Mouse (Mus musculus): ENCODE data around the gene Snx25. TPM values are rescaled to one million over a fixed set of nuclear protein-coding genes. Genes with fewer than 3 reads are reported as not detected.

Gene Snx25
- polyA plus RNA-seq, 1 experiment from 2014 or later: 6.3 TPM

GRCm38 (mm10) chr8:46149306-46149705 lies 2.7 kb downstream of the Snx25 start:
- no peaks in the 10 kb centered on the region for H3K4me1 ChIP-seq (replicated peaks; ENCODE audit: insufficient read depth, low read length)
- H3K4me3 ChIP-seq (replicated peaks; ENCODE audit: low read depth, low read length): no peak overlapping the region
- TF ChIP-seq CTCF (IDR thresholded peaks at IDR 0.05; ENCODE audit: low read depth): no peak
- no peak overlapping the region for H3K9ac ChIP-seq (ENCODE audit: low read depth, low read length)
- ATAC-seq (replicated peaks; ENCODE audit: low FRiP score, low read depth) (no peak), DNase-seq (ENCODE audit: low spot score) (no peak)
- no peaks in the 10 kb centered on the region for H3K27me3 ChIP-seq (ENCODE audit: insufficient read depth, low read length)
- WGBS: 64% methylated on average over 6 of the region's 6 CpGs
- no peak overlapping the region for H3K27ac ChIP-seq
- H3K9me3 ChIP-seq (replicated peaks; ENCODE audit: low read length): no peaks in the 10 kb centered on the region
- no peak overlapping the region for H3K4me2 ChIP-seq (ENCODE audit: low read length)
- H3K36me3 ChIP-seq (ENCODE audit: insufficient read depth, low read length): no peaks in the 10 kb centered on the region

- Histone ChIP-seq H3K36me3 (ENCODE audit: insufficient read depth, low read length) (no peaks in the 10 kb centered on the region), H3K9me3 (replicated peaks; ENCODE audit: low read length) (no peaks in the 10 kb centered on the region), H3K27me3 (ENCODE audit: insufficient read depth, low read length) (no peaks in the 10 kb centered on the region), H3K4me1 (replicated peaks; ENCODE audit: insufficient read depth, low read length) (no peaks in the 10 kb centered on the region), H3K4me2 (ENCODE audit: low read length) (no peak overlapping the region), H3K4me3 (replicated peaks; ENCODE audit: low read depth, low read length) (no peak overlapping the region), H3K9ac (ENCODE audit: low read depth, low read length) (no peak overlapping the region), H3K27ac (no peak overlapping the region)
- WGBS: 40% methylated on average over 3 of the region's 3 CpGs
- DNase-seq (ENCODE audit: low spot score): no peak
- no peak for TF ChIP-seq CTCF (IDR thresholded peaks at IDR 0.05; ENCODE audit: low read depth)
- no peak for ATAC-seq (replicated peaks; ENCODE audit: low FRiP score, low read depth)
Measured at GRCm38 (mm10) chr8:46146173-46146572, 5.8 kb downstream of the Snx25 start.

- no peak for TF ChIP-seq CTCF (IDR thresholded peaks at IDR 0.05; ENCODE audit: low read depth)
- no peaks in the 10 kb centered on the region for H3K36me3 ChIP-seq (ENCODE audit: insufficient read depth, low read length)
- no peaks in the 10 kb centered on the region for H3K27me3 ChIP-seq (ENCODE audit: insufficient read depth, low read length)
- no peak overlapping the region for H3K9ac ChIP-seq (ENCODE audit: low read depth, low read length)
- H3K4me2 ChIP-seq (ENCODE audit: low read length): no peak overlapping the region
- WGBS: 38% methylated on average over 1 of the region's 1 CpGs
- no peak overlapping the region for H3K27ac ChIP-seq
- no peak overlapping the region for H3K4me3 ChIP-seq (replicated peaks; ENCODE audit: low read depth, low read length)
- no peaks in the 10 kb centered on the region for H3K9me3 ChIP-seq (replicated peaks; ENCODE audit: low read length)
- ATAC-seq (replicated peaks; ENCODE audit: low FRiP score, low read depth) (no peak), DNase-seq (ENCODE audit: low spot score) (no peak)
- H3K4me1 ChIP-seq (replicated peaks; ENCODE audit: insufficient read depth, low read length): no peaks in the 10 kb centered on the region
Measured at GRCm38 (mm10) chr8:46143924-46144323, 8.0 kb downstream of the Snx25 start.

- H3K27me3 ChIP-seq (ENCODE audit: insufficient read depth, low read length): no peaks in the 10 kb centered on the region
- ATAC-seq (replicated peaks; ENCODE audit: low FRiP score, low read depth) (no peak), DNase-seq (ENCODE audit: low spot score) (no peak)
- 58% methylated on average over 5 of the region's 5 CpGs for WGBS
- H3K9ac ChIP-seq (ENCODE audit: low read depth, low read length): no peak overlapping the region
- no peaks in the 10 kb centered on the region for H3K4me1 ChIP-seq (replicated peaks; ENCODE audit: insufficient read depth, low read length)
- TF ChIP-seq CTCF (IDR thresholded peaks at IDR 0.05; ENCODE audit: low read depth): no peak
- H3K36me3 ChIP-seq (ENCODE audit: insufficient read depth, low read length): no peaks in the 10 kb centered on the region
- no peaks in the 10 kb centered on the region for H3K9me3 ChIP-seq (replicated peaks; ENCODE audit: low read length)
- no peak overlapping the region for H3K4me2 ChIP-seq (ENCODE audit: low read length)
- no peak overlapping the region for H3K4me3 ChIP-seq (replicated peaks; ENCODE audit: low read depth, low read length)
- H3K27ac ChIP-seq: no peak overlapping the region
Measured at GRCm38 (mm10) chr8:46143470-46143869, 8.5 kb downstream of the Snx25 start.

- Histone ChIP-seq H3K27me3 (ENCODE audit: insufficient read depth, low read length) (no peaks in the 10 kb centered on the region), H3K4me1 (replicated peaks; ENCODE audit: insufficient read depth, low read length) (0 out of 2 replicates have a peak, but pooled peaks cover 3% of the 10 kb centered on the region), H3K9ac (ENCODE audit: low read depth, low read length) (no peak overlapping the region), H3K4me2 (ENCODE audit: low read length) (no peak overlapping the region), H3K27ac (no peak overlapping the region), H3K36me3 (ENCODE audit: insufficient read depth, low read length) (no peaks in the 10 kb centered on the region), H3K9me3 (replicated peaks; ENCODE audit: low read length) (no peaks in the 10 kb centered on the region), H3K4me3 (replicated peaks; ENCODE audit: low read depth, low read length) (no peak overlapping the region)
- DNase-seq (ENCODE audit: low spot score) (no peak), ATAC-seq (replicated peaks; ENCODE audit: low FRiP score, low read depth) (no peak)
- TF ChIP-seq CTCF (IDR thresholded peaks at IDR 0.05; ENCODE audit: low read depth): no peak
- 93% methylated on average over 4 of the region's 4 CpGs for WGBS
Measured at GRCm38 (mm10) chr8:46142498-46143081, 9.4 kb downstream of the Snx25 start.

GRCm38 (mm10) chr8:46141688-46142087 lies 10.3 kb downstream of the Snx25 start:
- Histone ChIP-seq H3K27ac (no peak overlapping the region), H3K9ac (ENCODE audit: low read depth, low read length) (no peak overlapping the region), H3K9me3 (replicated peaks; ENCODE audit: low read length) (no peaks in the 10 kb centered on the region), H3K27me3 (ENCODE audit: insufficient read depth, low read length) (no peaks in the 10 kb centered on the region), H3K4me1 (replicated peaks; ENCODE audit: insufficient read depth, low read length) (0 out of 2 replicates have a peak, but pooled peaks cover 3% of the 10 kb centered on the region), H3K36me3 (ENCODE audit: insufficient read depth, low read length) (no peaks in the 10 kb centered on the region), H3K4me2 (ENCODE audit: low read length) (no peak overlapping the region), H3K4me3 (replicated peaks; ENCODE audit: low read depth, low read length) (no peak overlapping the region)
- DNase-seq (ENCODE audit: low spot score): no peak
- no peak for TF ChIP-seq CTCF (IDR thresholded peaks at IDR 0.05; ENCODE audit: low read depth)
- no peak for ATAC-seq (replicated peaks; ENCODE audit: low FRiP score, low read depth)
- 90% methylated on average over 3 of the region's 3 CpGs for WGBS
